Mouse (Mus musculus) C2C12 (cell line): ENCODE data around the gene Bicc1. TPM values are rescaled to one million over a fixed set of nuclear protein-coding genes. Genes with fewer than 3 reads are reported as not detected.

ENCODE experiments used
- H3K27me3 ChIP-seq: one replicate; pipeline ENCODE4 v1.6.1; 2011; ENCODE audit not compliant: control insufficient read depth, insufficient read depth, insufficient read length
- H3K36me3 ChIP-seq: one replicate; pipeline ENCODE4 v1.6.1; 2011; ENCODE audit not compliant: control insufficient read depth, insufficient read depth
- H3K4me3 ChIP-seq: one replicate; pipeline ENCODE4 v1.5.1; 2011; ENCODE audit warnings: mild to moderate bottlenecking, control low read depth; ENCODE audit not compliant: poor library complexity, insufficient read depth, severe bottlenecking
- H3K79me2 ChIP-seq: one replicate; pipeline ENCODE4 v1.6.1; 2011; ENCODE audit not compliant: control insufficient read depth, insufficient read depth
- H3K79me3 ChIP-seq: one replicate; pipeline ENCODE4 v1.6.1; 2011; ENCODE audit warnings: low read depth, control low read depth
- H3ac ChIP-seq: one replicate; pipeline ENCODE3; 2011; ENCODE audit warnings: low read depth; ENCODE audit not compliant: control insufficient read depth, insufficient read length
- CEBPB ChIP-seq: IDR thresholded peaks from one replicate; pipeline ENCODE4 v1.6.1; 2011; ENCODE audit warnings: low read depth, mild to moderate bottlenecking, control low read depth, moderate library complexity
- CTCF ChIP-seq: IDR thresholded peaks from one replicate; pipeline ENCODE4 v1.5.1; 2011; ENCODE audit not compliant: control insufficient read depth, insufficient read depth, insufficient read length
- FOSL1 ChIP-seq: IDR thresholded peaks from one replicate; pipeline ENCODE4 v1.8.0; 2011; ENCODE audit warnings: mild to moderate bottlenecking, low read length; ENCODE audit not compliant: poor library complexity, insufficient read depth, severe bottlenecking
- MAX ChIP-seq: IDR thresholded peaks from one replicate; pipeline ENCODE4 v1.6.1; 2011; ENCODE audit warnings: mild to moderate bottlenecking, control low read depth
- MYOD1 ChIP-seq: IDR thresholded peaks from one replicate; pipeline ENCODE4 v1.6.1; 2011; ENCODE audit warnings: low read depth; ENCODE audit not compliant: control insufficient read depth, insufficient read length
- MYOG ChIP-seq: IDR thresholded peaks from one replicate; pipeline ENCODE4 v1.6.1; 2011; ENCODE audit not compliant: control insufficient read depth, insufficient read length; ENCODE audit errors: extremely low read depth
- USF1 ChIP-seq: IDR thresholded peaks from one replicate; pipeline ENCODE4 v1.6.1; 2011; ENCODE audit warnings: low read depth, mild to moderate bottlenecking, control low read depth, moderate library complexity
- polyA plus RNA-seq: library from polyadenylated mRNA; unstranded; fragments of >200 nt; fragmentation: generic; extraction: Trizol; gene quantifications from one replicate; pipeline ENCODE4 v1.2.1, GENCODE M21; 2012; ENCODE audit warnings: missing spikeins

The Bicc1 gene
- polyA plus RNA-seq, 1 experiment, result 4.0 TPM

DNA sequence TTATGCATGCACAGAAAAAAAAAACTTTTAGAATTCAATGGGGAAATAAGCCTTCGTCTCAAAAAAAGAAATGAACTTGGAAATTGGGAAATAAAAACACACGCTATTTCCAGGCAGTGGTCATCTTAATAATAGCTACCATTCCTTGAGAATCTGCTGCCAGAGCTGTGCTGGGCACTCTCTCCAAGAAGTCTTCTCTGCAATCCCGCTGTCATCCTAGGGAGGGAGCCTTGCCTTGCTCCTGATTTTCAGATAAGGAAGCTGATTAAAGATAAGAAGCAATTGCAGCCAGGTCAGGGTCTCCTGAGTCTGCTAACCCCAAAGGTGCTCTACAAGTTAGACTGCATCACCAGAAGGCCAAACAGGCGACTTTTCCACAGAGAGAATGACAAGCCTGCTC, 161.4 kb downstream of the Bicc1 start:
- H3ac ChIP-seq, result no peak overlapping the region
- no peaks in the 10 kb centered on the region for H3K79me2 ChIP-seq
- no peaks in the 10 kb centered on the region for H3K27me3 ChIP-seq
- H3K79me3 ChIP-seq, result no peaks in the 10 kb centered on the region
- no peaks in the 10 kb centered on the region for H3K36me3 ChIP-seq
- TF ChIP-seq USF1 (no peak), CTCF (no peak), MYOD1 (no peak), CEBPB (no peak), FOSL1 (no peak), MYOG (no peak), MAX (no peak)
- H3K4me3 ChIP-seq, result no peak overlapping the region

DNA sequence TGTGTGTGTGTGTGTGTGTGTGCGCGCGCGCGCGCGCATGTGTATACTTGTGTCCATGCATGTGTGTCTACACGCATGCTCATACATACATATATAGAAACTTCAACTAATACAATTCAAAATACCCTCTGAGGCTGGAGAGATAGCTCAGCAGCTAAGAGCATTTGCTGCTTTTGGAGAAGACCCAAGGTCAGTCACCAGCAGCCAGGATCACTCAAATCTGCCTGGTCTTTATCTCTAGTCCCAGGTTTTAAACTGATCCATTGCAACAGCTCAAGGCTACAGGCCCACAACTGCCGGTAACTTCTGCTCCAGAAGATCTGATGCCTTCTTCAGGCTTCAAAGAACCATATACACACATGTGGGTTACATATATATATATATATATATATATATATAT, 163.4 kb downstream of the Bicc1 start:
- Histone ChIP-seq H3K79me3 (no peaks in the 10 kb centered on the region), H3K79me2 (no peaks in the 10 kb centered on the region), H3K36me3 (no peaks in the 10 kb centered on the region), H3K27me3 (no peaks in the 10 kb centered on the region), H3K4me3 (no peak overlapping the region), H3ac (no peak overlapping the region)
- TF ChIP-seq MAX (no peak), CEBPB (no peak), MYOG (no peak), USF1 (no peak), FOSL1 (no peak), CTCF (no peak), MYOD1 (no peak)

DNA sequence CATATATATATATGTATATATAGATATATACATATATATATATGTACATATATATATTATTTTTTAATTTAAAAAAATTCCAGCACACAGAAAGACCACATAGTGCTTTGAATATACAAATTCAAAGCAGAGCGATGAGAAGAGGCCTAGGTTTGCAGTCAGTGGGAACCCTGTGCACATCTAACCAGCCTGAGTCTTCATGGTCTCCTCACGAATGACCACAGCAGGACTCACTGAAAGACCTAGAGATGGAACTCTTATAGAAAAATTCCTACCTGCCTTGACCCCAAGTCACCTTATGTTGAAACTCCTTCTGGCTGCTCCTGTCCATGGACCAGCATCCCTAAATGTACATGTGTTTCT, 165.4 kb downstream of the Bicc1 start:
- H3K4me3 ChIP-seq, result no peak overlapping the region
- H3K79me2 ChIP-seq, result no peaks in the 10 kb centered on the region
- no peaks in the 10 kb centered on the region for H3K27me3 ChIP-seq
- TF ChIP-seq FOSL1 (no peak), CEBPB (no peak), USF1 (no peak), MYOD1 (no peak), CTCF (no peak), MYOG (no peak), MAX (no peak)
- no peaks in the 10 kb centered on the region for H3K36me3 ChIP-seq
- H3K79me3 ChIP-seq, result no peaks in the 10 kb centered on the region
- no peak overlapping the region for H3ac ChIP-seq

DNA sequence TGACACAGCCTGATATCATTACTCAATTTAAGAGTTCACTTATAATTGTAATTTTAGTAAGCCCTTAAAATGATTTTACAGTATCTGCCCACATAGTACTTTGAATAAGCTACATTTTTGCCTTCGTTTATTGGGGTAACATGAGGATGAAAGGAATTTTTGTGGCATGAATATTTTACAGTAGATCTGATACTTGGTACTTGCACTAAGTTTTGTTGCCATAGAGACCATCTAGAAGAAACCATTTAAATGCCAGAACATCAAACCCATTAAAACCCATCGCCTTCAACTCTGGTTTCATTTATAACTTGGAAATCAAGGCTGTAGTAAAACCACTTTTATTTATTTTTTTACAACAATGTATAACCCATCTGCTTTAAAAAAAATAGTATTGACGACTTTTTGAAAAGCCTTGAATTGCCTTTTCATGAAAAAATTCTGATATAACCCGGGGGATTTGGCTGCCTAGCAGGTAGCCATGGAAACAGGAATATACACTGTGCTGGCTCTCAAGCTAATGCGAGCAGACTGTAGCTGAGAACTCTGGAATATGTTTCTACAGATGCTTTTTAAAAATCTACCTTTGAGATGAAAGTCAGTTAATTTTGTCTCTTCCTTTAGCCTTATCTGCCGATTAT, 165.9 kb downstream of the Bicc1 start:
- H3K4me3 ChIP-seq, result no peak overlapping the region
- H3K79me3 ChIP-seq, result no peaks in the 10 kb centered on the region
- no peak for TF ChIP-seq MAX
- no peak for TF ChIP-seq MYOD1
- no peak for TF ChIP-seq MYOG
- TF ChIP-seq FOSL1, result no peak
- no peak for TF ChIP-seq CTCF
- no peak for TF ChIP-seq USF1
- no peak for TF ChIP-seq CEBPB
- H3K79me2 ChIP-seq, result no peaks in the 10 kb centered on the region
- H3K27me3 ChIP-seq, result no peaks in the 10 kb centered on the region
- no peak overlapping the region for H3ac ChIP-seq
- no peaks in the 10 kb centered on the region for H3K36me3 ChIP-seq

DNA sequence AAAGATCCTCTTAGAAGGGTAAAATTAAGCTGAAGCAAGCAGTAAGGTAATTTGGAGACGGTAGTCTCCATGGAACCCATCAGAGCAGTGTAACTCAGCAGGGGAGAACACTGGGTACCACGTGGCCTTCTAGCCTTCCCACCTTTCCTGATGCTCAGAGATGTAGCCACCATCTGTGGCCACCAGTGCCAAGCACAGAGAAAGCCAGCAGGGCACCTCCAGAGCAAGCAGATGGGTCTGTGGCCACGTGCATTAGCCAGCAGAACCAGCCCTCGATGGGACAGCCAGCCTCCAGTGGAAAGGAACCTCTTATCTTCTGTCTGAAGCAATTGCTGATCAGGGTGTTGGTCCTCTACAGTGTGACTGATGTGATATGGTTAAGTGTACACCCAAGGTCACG, 172.1 kb downstream of the Bicc1 start:
- Histone ChIP-seq H3K79me3 (no peaks in the 10 kb centered on the region), H3ac (no peak overlapping the region), H3K4me3 (no peak overlapping the region), H3K79me2 (no peaks in the 10 kb centered on the region), H3K27me3 (no peaks in the 10 kb centered on the region), H3K36me3 (no peaks in the 10 kb centered on the region)
- TF ChIP-seq FOSL1 (no peak), MAX (no peak), MYOG (no peak), MYOD1 (no peak)
